Mouse (Mus musculus) colon, adult 2 months (tissue): ENCODE results near the gene Mboat7. TPM values are rescaled to one million over a fixed set of nuclear protein-coding genes. Genes with fewer than 3 reads are reported as not detected.

Source experiments
- polyA plus RNA-seq: library from polyadenylated mRNA; depleted of rRNA; stranded (reverse); fragments of >200 nt; gene quantifications from 2 replicates; pipeline ENCODE4 v1.2.3, GENCODE M21; 2012; rRNA removed

Gene Mboat7
- 65.3 and 67.6 TPM in 2 replicates for polyA plus RNA-seq

DNA sequence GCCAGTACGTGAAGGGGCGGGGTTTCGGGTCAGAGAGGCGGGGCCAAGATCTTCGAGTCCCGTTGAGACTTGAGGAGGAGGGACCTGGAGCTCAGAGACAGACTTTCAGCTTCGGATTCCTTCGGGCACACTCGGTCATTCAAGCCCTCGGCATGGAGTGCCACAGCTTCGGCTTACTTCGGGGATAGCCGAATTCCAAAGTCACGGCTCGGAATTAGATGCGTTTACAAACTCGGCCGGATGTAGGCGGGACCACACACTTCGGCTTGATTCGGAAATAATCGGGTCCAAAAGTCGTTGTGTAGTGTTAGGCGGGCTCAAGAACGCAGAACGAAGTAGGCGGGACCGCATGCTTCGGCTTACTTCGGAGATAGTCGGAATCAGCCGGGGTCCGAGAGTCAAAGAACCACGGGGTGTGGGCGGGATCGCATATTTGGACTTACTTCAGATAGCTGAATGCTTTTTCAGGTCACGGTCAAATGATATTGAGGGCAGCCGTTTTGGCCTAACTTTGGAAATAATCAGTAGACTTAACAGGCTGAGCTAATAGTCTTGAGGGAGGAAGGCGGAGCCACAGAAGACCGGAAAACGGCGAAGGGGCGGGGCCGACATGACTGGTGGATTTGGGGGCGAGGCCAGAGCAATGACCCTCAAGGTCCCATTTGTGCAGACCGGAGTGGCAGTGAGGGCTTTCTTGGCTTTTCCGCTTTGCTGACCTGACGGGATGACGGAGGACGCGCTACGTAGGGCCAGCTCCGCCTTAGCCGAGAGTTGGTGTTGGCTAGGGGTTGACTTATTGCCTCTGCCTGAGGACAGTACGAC, at the start of gene Mboat7:
TSS of gene Mboat7 (minus strand) at position 537 of the 822 bp plus-strand sequence.

DNA sequence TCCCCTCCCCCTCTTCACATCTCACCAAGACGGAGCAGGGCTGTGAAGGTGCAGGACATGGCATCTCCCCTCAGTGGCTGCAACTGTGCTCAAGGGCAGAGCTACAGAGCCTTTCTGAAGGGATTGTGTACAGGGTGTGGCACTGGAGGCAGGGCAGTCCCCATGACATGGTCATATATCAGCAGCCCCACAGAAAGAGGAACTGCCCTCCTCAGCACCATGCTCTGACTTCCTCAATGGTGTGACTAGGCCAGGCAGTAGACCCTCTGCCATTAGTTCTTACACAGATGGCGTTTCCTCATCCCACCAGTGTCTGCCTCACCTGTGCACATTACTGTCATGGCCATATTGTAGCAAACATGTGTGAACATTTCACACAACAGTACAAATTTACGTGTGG, 26.9 kb upstream of the Mboat7 start, which contains the start of gene Pirb:
TSS of gene Pirb (minus strand) at position 124 of the 400 bp plus-strand sequence.

DNA sequence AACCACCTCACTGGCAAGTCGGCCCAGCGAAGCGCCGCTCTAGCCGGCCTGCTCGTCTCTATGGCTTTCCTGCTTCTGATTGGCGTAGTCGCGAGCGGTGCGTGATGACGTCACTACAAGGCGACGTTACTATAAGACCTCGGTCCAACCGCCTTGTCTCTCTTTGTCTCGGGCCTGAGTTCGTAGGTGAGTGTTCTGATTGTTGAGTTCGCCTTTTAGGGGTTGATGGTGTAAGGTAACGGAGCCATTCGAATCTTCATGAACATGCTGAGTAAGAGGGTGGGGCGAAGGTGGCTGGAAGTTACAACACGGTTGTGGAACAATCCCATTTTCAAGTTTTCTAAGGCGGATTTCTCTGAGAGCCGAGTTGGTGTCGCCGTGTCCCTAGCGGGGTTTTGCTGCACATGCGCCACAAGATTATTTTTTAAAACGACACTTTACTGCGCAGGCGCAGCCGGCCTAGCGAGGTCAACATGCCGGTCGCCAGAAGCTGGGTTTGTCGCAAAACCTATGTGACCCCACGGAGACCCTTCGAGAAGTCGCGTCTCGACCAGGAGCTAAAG, 10.6 kb upstream of the Mboat7 start, which contains the start of gene Rps9:
TSS of gene Rps9 (plus strand) at position 115 of the 563 bp plus-strand sequence.

DNA sequence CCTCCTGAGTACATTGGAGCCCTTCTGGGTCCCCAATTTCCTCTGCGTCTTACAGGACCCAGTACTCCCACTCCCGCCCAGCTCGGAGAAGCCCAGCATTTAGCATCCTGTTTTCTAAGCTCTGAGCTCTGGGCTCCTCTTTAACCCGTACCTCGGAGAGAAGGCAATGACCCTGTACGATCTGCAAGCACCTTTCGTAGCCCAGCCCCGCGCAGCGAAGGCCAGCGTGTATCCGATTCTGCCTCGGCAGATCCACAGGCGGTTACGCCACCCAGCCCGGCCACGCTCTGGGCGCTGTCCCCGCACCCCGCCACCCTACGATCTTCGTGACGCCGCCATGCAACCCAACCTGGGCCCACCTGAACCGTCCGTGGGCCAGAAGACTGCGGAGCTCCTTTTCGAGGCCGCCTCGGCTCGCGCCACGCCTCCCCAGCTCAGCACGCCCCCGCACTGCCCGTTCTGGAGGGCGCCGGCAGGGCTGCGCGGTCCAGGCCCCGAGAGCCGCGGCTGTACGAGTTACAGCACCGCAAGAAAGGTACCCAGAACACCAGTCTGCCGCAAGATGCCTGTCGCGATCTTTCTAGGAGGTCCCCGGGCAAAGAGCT, 839 bp downstream of the Mboat7 start, which contains the start of gene Tsen34:
TSS of gene Tsen34 (plus strand) at position 482 of the 605 bp plus-strand sequence.

DNA sequence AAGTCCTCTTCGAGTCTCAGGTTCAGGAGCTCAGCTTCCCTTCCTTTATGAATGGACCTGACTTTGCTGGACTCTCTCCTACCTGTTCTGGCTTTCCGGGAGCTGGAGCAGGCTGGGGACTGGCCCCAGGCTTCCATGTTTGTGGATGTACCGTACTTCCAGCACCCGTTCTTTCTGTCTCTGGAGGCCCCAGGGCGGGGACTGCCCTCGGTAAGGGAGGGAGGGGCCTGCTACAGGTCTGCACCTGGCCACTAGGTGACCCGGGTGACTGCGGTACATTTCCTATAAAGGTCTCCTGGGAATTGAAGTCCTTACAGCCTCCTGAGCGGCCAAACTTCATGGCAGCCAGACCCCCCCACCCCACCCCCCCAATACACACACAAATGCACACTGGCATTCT, 16.0 kb downstream of the Mboat7 start, which contains the start of gene Tmc4:
TSS of gene Tmc4 (minus strand) at position 212 of the 400 bp plus-strand sequence.

GRCm38 (mm10) chr7:3665215-3666114, 27.9 kb downstream of the Mboat7 start, which contains the start of gene Leng1:
Gene Leng1 (minus strand): TSS chr7:3665840.

DNA sequence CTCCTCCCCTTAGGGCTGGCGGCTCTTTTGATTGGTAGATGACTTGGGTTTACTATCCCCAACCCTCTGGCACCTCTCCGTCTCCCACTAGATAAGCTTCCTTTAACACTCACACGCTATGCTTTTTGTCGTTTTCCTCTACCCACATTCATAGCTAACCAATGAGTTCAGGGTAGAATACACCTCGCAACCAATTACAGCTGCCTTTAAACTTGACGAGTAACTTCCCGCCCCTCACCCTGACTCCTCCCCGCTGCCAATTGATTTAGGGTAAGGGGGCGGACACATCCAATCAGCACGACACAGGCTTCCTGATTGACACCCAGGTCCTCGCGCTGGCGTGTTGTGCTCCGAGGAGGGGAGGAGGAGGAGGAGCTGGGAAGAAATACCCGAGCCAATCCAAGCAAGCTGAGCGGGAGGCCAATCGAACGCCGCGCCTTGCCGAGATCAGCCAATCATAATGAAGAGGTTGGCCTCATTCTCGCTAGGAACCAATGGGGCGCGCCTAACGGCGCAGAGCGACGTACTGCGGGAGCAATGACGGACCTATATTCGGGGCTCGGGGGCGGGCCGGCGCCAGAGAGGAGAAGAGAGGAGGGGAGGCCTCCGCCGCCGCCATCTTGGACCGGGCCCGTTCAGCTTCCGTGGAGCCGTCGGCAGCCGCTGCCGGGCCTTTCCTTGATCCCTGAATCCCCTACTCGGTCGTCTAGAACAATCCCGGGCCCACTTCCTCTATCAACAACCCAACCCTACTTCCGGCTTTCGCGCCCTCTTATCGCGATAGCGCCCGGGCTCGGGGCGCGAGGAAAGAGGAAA, 48.4 kb downstream of the Mboat7 start, which contains the start of gene Cnot3:
TSS of gene Cnot3 (plus strand) at position 597 of the 816 bp plus-strand sequence.

GRCm38 (mm10) chr7:3629543-3630477, 63.5 kb downstream of the Mboat7 start, which contains the start of the genes Tfpt and Prpf31:
Gene Tfpt (minus strand): TSS chr7:3629929.
Gene Prpf31 (plus strand): TSS chr7:3629985.

Other genes with a start within 250 kb of the Mboat7 start
- gene Tarm1, start 190.9 kb downstream of the Mboat7 start, polyA plus RNA-seq, result 0.07 TPM in 1 of 2 replicates, not detected in the other
- gene Oscar, start 77.4 kb downstream of the Mboat7 start, polyA plus RNA-seq, result 0.12 TPM in 1 of 2 replicates, not detected in the other
- gene Ndufa3, start 76.2 kb downstream of the Mboat7 start, polyA plus RNA-seq, result 264 and 306 TPM in 2 replicates
- gene Tfpt, start 63.6 kb downstream of the Mboat7 start, polyA plus RNA-seq, result 4.4 and 7.8 TPM in 2 replicates
- gene Prpf31, start 63.5 kb downstream of the Mboat7 start, polyA plus RNA-seq, result 20.8 and 21.0 TPM in 2 replicates
- gene Cnot3, start 48.3 kb downstream of the Mboat7 start, polyA plus RNA-seq, result 67.6 and 81.1 TPM in 2 replicates
- 4.5 and 5.2 TPM in 2 replicates for gene Leng1, start 27.7 kb downstream of the Mboat7 start, polyA plus RNA-seq
- gene Tmc4, start 16.0 kb downstream of the Mboat7 start, polyA plus RNA-seq, result 360 and 471 TPM in 2 replicates
- 114 and 116 TPM in 2 replicates for gene Tsen34, start 660 bp downstream of the Mboat7 start, polyA plus RNA-seq
- gene Rps9, start 10.5 kb upstream of the Mboat7 start, polyA plus RNA-seq, result 1,246 and 1,381 TPM in 2 replicates
- gene Pirb, start 26.9 kb upstream of the Mboat7 start, polyA plus RNA-seq, result 5.3 and 5.5 TPM in 2 replicates
- gene Gm15448, start 132.2 kb upstream of the Mboat7 start, polyA plus RNA-seq, result 0.05 and 0.28 TPM in 2 replicates
- gene Pira2, start 151.5 kb upstream of the Mboat7 start, polyA plus RNA-seq, result 0.14 and 0.41 TPM in 2 replicates
- 0.19 and 2.4 TPM in 2 replicates for gene Gm14548, start 204.6 kb upstream of the Mboat7 start, polyA plus RNA-seq
- gene Lilra6, start 222.0 kb upstream of the Mboat7 start, polyA plus RNA-seq, result 0.24 and 1.3 TPM in 2 replicates